Mouse (Mus musculus) regulatory T cell (primary cell): ENCODE data around the gene Tefm.
"Not testable (repeated sequence)": the region's sequence is repeated elsewhere in the genome, so short reads cannot be mapped to it uniquely, and the experiment has no call there.

Experiments
- in situ Hi-C: fragments of 300-600 bp; cut with MboI, MseI; formaldehyde crosslinking; loops from one replicate; pipeline ENCODE4 v1.15.1; 2025; ENCODE audit warnings: high pct_unique_total_duplicates

The Tefm gene

DNA sequence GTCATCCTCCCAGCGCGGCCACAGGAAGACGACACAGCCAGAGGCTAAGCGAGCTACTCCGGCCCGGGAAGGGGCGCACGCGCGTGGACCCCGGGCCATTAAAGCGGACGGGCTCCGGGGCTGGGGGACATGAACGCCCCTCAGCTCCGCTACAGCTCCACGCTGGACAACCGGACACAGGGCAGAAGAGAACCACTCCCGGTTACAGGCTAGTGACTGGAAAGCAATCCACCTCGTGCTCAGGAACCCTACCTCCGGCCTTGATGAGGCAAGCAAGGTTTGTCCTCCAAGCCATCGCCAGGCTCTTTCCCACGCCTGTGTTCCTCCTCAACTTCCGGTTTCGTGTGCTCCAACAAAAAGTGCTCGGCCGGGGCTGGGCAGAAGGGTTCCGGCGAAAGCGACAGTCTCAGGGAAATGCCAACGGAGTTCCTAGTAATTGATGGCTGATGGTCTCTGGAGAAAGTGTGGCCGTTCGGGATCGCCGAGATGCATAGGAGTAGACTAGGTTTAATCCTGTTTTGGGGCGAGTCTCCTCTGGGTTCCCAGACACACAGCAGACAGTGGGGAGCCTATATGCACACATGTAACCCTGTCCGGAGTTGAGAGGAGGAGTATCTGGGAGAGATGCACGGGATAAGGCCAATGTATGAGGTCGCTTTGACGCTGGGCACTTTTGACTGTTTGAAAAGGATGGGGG, at the start of gene Tefm:
Gene Tefm, minus strand, starts transcription at position 351 of the 697 bp plus-strand sequence.
- in situ Hi-C loops: no loop called here

DNA sequence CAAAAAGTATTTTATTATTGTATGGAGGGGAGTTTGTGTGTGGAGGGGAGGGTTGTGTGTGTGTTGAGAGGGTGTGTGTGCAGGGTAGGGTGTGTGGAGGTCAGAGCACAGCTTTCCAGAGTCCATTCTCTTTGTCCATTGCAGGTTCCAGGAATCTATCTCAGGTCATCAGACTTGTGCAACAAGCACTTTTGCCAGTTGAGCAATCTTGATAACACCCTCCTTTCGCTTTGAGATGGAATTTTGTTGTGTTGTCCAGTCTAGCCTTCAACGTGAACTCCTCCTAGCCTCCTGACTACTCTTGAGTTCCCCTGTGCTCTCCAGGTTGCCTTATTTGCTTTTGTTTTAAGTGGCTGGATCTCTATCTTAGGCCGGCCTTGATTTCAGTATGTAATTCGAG, 48.3 kb upstream of the Tefm start:
- in situ Hi-C loops: no loop called here

DNA sequence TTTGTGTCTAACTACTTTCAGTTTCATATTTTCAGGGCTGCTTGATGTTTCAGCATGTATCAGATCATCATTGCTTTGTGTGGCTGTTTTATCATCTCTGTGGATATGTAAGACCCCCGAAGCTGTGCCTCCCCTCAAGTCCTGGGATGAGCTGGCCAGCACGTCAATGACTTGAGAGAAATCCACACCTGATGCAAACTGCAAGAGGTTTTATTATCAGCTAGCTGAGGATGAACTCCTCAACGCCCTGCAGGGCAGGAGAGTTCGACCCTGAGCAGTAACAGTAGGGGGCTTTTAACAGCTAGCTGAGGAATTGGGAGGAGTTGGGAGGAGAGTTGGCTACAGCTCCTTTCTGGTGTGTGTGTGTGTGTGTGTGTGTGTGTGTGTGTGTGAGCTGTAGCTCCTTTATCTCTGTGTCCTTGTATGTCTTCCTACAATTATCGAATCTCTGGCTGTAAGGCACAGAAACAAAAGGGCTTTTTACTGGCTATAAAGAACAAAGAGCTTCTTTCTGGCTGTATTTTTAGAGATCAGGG, 43.5 kb upstream of the Tefm start:
- in situ Hi-C loops: loop anchor here (5.0 kb wide), 1 partner anchor 98 kb away; the partner anchor contains the start of gene Atad5

DNA sequence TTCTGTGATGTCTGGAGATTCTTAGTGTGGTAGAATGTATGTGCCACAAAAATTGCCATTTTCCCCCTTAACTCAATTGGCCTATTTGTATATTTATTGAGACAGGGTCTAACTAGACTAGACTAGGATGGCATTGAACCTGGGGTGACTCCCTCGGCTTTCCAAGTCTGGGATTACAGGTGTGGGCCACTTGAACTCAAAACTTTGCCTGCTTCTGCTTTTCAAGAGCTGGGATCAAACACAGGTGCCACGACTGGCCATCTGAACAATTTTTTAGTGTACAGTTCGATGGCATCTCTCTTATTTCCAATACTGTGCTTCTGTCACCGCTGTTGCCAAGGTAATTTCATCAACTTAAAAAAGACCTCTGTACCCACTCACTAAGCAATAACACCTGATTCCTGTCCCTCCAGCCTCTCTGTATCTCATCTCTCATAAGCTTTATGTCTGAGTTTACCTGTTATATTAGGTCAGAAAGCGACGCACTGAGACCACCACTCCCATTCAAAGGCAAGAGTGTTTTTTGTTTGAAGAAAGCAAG, 42.6 kb upstream of the Tefm start:
- in situ Hi-C loops: loop anchor here (5.0 kb wide), 1 partner anchor 97 kb away; the partner anchor contains the start of gene Atad5

DNA sequence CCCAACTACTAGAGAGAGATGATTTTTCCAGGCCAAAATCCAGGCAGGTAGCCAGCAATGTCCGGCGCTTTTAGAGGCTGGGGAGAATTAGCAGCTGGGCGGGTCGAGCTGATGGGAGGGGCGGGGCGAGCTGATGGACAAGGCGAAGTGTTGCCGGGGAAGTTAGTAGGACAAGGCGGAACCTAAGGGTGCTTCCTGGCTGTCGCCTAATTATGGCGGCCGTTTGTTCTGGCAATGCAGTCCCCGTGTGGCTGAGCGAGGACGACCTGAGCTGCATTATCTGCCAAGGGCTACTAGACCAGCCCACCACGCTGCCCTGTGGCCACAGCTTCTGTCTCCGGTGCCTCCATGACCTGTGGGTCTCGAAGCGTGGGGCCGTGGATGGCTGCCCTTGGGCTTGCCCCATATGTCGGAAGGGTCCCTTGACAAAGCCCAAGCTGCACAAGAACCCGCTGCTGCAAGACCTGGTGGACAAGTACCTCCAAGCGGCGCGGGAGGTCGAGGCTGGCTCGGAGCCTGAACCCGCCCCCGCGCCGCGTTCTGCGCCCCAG, 41.8 kb upstream of the Tefm start, which contains the start of gene Rnf135:
Gene Rnf135, plus strand, starts transcription at position 147 of the 551 bp plus-strand sequence.
- in situ Hi-C loops: no loop called here

DNA sequence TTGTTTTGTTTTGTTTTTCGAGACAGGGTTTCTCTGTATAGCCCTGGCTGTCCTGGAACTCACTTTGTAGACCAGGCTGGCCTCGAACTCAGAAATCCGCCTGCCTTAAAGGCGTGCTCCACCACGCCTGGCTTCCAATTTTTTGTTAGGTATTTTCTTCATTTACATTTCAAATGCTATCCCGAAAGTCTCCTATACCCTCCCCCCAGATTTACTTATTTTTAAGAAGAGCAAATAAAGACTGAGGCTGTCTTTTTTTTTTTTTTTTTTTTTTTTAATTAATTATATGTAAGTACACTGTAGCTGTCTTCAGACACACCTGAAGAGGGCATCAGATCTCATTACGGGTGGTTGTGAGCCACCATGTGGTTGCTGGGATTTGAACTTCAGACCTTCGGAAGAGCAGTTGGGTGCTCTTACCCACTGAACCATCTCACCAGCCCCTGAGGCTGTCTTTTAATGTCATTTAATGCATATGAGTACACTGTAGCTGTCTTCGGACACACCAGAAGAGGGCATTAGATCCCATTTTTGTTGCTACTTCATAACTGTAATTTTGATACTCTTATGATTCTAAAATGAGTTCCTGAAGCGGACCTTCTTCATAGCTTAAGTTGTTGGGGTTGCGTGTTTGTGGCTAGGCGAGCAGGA, 41.2 kb upstream of the Tefm start:
- in situ Hi-C loops: not testable (repeated sequence)

DNA sequence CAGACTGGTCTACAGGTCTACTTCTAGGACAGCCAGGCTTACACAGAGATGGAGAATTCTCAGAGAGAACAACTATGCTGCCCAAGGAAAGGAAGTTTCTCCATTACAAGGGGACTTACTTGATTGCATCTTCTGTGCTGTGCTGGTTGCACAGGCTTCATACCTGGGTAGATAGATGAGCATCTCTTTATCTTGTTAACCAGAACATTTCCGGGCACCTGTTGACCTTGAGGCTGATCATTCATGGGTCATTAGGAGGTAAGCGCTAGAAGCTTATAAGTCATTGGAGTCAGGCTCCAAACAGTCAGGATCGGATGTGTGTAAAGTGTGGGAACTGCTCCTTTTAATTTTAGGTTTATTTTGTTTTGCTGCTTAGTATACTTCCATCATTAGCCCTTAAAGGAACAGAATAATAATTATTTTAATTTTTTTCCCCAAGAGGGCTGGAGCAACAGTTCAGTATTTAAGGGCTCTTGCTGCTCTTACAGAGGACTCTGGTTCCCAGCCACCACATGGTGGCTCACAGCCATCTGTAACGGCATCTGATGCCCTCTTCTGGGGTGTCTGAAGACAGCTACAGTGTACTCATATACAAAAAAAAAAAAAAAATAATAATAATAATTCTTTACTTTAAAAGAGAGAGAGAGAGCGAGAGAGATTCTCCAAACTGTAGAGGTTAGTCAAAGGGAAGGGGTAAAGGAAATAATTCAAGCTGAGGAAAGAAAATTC, 39.2 kb upstream of the Tefm start:
- in situ Hi-C loops: no loop called here

DNA sequence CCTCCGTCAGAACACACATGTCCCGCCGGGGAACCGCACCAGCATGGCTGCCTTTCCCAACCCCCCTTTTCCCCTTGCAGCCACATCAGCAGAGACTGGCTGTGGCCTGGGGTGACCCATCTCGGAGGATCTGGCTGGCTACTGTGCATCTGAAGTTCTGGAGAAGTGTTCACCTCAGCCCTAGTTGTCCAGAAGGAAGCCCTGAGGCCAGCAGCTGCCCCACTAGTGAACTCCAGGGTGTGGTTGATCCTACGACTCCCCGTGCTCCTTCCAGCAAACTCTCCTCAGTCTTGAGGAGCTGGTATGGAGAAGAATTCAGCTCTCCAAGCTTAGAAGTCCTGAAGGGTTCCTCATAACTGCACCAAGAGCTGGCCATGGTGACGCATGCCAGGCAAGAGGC, 36.3 kb upstream of the Tefm start:
- in situ Hi-C loops: no loop called here

DNA sequence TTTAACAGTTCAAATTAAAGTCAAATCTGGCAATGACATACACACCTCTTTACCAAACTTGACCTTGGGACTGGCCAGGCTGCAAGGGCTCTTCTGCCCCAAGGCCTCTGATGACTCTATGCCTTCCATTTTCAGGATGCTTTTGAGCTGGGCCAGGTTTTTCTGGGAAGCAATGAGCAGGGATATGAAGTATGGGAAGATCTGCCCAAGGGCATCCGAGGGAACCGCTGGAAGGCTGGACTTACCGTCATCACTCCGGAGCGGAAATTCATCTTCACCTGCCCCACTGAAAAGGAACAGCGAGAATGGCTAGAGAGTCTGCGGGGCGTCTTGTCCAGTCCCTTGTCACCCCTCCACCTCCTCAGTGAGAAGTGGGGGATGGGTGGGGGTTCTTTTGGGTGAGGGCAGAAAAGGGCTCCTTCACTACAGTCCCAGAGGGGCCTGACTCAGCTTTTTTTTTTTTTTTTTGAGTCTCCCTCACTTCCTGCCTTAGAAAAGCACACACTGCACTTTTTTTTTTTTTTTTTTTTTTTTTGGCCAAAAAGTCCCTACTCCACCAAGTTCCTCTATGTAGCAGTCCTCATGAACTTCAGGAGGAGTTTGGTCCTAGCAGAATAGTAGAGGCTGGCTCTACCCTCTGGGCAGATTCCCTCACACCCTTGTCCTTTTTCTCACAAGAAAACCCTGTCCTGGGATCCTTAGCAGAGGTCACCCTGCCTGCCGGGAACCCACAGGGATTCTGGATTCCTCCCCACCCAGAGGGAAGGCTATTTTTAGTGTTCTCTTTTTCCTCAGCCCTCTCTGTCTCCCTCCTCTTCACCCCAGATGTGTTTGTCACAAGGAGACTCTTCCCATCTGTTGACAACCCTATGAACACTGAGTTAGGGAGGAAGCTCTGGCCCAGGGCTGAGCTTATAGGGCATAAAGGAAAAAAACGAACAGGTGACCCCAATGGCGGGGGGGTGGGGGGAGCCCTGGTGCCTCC, 35.2 kb upstream of the Tefm start:
- in situ Hi-C loops: no loop called here

DNA sequence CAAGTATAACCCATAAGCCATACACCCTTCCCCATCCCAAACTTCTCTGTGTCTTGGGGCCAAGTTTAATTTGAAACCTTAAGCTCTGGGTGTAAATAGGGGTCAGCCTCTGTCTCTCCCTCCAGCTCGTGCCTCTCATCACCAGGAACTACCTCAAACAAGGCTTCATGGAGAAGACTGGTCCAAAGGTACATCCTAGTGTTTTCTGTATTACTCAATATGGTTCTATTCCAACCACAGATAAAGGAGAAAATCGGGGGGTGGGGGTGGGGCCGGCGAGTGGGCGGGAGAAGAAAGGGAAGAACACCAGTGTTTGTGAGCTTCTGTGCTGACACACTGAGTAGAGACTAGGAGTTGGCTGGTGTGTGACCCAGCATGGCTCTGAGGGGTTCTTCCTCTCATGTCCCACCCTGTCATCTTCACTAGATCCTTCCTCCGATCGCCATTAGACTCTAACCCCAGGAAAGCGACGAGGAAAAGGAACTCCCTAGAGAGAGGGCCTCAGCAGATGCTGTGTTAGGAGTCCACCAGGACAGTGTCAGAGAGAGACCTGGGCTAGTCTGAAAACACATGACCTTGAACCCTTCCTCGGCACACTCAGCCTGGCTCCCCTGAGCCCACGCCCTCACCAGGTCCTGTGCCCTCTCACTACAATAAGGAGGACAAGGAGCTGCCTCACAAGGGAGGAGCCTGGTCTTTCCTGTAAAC, 32.1 kb upstream of the Tefm start:
- in situ Hi-C loops: no loop called here

DNA sequence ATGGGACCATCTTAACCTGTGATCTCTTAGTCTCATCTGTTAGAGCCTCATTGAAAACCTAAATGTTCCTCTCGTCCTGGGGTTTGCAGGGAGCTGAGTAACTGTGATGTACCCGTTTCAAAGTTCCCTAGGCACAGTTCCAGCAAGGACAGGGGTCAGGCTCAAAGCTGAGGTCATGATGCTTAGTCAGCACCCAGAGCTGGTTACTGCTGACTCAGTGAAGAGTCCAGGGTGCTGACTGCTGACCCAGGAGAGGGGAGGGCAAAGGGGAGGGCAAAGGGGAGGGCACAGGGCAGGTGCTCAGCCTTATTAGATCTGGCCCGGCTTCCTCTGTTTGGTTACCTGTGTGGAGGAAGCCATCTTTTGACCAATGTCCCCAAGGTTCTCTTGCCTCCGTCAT, 29.9 kb upstream of the Tefm start:
- in situ Hi-C loops: no loop called here

DNA sequence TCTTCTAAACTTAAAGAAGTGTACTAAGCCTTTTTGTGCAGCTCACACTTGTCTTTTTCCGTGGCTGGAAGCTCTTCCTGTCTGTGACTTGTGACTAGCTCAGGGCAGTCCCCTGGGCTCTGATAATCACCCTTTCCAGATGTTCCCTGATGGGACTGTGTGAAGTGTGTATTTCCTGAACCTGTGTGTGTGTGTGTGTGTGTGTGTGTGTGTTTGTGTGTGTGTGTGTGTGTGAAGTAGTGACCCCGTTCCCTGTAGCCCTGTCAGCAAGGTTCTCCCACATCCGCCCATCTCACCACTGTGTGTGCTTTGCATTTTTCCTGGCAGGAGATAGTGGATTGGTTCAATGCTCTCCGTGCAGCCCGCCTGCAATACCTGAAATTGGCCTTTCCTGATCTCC, 28.4 kb upstream of the Tefm start:
- in situ Hi-C loops: no loop called here

DNA sequence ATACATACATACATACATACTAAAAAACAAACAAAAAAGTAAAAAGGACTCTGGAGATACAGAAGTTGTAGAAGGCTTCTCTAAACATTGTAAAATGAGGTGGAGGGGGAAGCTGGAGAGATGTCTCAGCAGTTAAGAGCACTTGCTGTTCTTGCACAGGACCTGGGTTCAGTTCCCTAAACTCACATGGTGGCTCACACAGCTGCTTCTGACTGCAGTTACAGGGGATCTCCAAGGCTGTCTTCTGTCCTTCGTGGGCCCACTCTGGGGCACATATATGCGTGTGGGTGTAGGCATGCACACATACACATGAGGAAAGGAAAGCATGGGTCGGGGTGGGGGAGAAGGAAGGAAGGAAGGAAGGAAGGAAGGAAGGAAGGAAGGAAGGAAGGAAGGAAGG, 27.7 kb upstream of the Tefm start:
- in situ Hi-C loops: no loop called here

DNA sequence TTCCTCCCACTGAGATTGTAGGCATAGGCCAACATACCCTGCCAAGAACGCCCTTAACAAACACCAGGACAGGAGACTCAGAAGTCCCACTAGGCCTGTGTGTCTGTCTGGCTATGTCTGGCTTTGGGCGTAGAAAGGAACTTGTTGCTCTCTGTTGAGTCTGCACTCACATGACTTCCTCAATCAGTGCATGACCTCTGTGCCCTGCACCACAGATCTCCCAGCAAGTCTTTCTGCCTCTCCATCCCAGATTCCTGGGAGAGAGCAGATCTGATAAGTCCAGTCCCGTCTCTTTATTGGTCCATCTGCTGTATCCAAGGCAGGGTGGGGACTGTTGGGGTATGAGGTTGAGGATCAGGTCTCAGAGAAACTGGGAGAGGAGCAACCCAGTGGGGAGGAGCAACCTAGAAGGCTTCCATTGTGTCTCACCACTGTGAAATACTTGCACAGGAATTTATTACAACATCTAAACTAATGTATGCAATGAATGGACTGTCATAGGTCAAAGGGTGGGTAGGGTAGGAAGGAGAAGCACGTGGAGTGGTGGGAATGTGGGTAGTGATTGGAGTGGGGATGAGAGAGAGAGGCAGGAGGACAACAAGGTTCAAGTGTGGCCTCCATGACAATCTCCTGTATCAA, 26.8 kb upstream of the Tefm start:
- in situ Hi-C loops: no loop called here

DNA sequence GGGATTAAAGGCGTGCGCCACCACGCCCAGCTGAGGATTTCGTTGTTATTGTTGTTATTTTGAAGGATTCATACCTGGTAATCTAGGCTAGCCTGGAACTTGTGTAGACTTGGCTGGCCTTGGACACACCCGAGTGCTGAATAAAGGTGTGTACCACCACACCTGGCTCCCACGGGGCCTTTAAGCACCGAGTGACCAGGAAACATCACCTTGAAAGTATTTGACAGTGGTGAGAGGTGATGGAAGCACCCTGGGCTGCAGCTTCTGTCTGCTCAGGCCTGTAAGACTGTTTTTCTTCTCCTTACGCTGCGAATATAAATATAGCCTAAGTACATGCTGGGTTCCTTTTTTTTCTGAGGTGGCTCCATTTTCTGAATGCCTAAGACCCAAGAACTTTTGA, 26.1 kb upstream of the Tefm start:
- in situ Hi-C loops: no loop called here

DNA sequence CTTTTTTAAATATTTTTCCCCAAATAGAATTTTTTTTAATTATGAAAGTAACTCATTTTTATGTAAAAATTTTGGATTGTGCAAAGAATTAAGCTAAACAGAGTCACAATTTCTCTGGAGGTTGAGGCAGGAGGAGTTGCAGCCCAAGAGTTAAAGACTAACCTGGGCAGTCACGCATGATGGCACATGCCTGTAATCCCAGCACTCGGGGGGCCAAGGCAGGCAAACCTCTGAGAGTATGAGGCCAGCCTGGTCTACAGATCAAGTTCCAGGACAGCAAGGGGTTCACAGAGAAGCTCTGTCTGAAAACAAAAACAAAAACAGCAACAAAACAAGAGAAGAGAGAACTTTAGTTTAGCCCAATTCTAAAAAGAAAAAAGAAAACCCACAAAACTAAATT, 22.2 kb upstream of the Tefm start:
- in situ Hi-C loops: no loop called here

DNA sequence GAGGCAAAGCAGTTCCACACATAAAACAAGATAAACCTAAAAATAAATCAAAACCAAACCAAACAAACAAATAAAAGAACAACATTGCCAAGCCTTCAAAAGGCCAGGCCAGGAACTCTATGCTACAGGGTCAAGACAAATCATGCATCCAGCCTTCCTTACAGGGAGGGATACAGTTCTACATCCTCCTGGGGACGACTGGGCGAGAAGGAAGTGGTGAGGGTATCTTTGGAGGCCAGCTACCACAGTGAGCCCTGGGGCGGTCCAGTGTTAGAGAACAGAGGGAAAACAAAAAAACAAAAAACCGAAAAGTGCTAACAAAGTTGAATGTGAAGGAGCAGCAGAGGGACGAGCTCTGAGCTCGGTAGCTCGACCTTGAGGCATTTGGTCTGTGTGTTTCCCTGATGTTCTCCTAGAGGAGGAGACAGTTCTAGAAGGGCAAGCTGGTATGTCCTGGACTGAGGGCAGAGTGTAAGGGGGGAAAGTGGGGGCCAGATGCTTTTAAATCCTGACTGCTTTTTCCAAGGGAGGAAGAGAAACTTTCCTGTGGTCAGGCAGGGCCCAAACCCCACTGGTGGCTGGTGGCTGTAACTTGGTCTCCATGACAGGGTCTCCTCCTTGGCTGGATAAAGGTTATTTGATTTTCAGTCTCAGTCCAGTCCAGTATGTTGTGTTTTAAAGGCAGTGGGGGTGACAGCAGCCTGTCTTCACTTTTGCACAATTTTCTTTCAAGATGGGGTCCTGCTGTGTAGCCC, 21.6 kb upstream of the Tefm start:
- in situ Hi-C loops: no loop called here

DNA sequence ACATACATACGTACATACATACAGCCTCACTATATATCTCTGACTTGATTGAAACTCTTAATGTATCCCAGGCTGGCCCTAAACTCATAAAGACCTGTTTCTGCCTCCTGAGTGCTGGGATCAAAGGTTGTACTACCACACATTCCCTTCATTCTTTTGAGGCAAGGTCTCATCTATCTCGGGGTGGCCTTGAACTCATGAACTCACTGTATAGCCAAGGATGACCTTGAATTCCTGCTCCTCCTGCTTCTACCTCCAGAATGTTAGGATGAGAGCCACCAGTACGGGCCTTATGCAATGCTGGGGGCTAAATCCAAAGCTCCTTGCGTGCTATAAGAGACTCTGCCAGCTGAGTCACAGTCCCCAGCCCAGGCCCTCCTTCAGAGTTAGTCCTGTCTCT, 19.1 kb upstream of the Tefm start:
- in situ Hi-C loops: no loop called here

DNA sequence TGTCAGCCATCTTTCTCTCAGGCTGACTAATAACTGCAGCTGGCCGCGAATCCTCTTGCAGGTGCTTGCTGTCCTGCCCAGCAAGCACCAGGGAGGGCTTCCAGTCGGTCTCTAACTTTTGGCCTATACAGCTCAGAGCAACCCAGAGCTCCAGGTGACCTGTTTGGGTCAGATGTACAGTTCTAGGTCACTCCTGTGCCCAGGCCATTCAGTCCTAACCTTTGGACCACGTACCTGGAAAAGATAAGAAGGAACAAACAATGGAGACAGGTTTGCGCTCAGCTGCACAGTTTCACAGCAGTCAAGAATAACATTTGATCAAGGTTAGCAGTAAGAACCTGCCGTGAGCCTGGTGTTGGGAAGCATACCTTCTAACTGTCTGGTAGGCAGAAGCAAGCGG, 17.0 kb upstream of the Tefm start:
- in situ Hi-C loops: no loop called here
